Mouse (Mus musculus) intestine, postnatal 0 days (tissue): ENCODE measurements around the gene 2810408A11Rik. TPM values are rescaled to one million over a fixed set of nuclear protein-coding genes. Genes with fewer than 3 reads are reported as not detected.

Experiments
- ATAC-seq: fragments of 200-750 bp; cut with Nextera tagmentation; 2 replicates; pipeline ENCODE4 v1.8.0; 2017; ENCODE audit warnings: mild to moderate bottlenecking, moderate TSS enrichment, moderate library complexity
- H3K27ac ChIP-seq: fragments of 300-500 bp; sonication (generic); 2 replicates; pipeline ENCODE4 v1.5.1; 2014; ENCODE audit warnings: mild to moderate bottlenecking, low read depth, low read length, moderate library complexity
- H3K27me3 ChIP-seq: fragments of 300-500 bp; sonication (generic); replicated peaks from 2 replicates; pipeline ENCODE4 v1.6.1; 2014; ENCODE audit warnings: low read length, mixed read lengths; ENCODE audit not compliant: control insufficient read depth, insufficient read depth
- H3K36me3 ChIP-seq: fragments of 300-500 bp; sonication (generic); 2 replicates; pipeline ENCODE4 v1.6.1; 2014; ENCODE audit warnings: mild to moderate bottlenecking, moderate library complexity; ENCODE audit not compliant: control insufficient read depth, insufficient read depth
- H3K4me1 ChIP-seq: fragments of 300-500 bp; sonication (generic); replicated peaks from 2 replicates; pipeline ENCODE4 v1.6.1; 2014; ENCODE audit warnings: antibody characterized with exemption, low read length, mixed read lengths; ENCODE audit not compliant: control insufficient read depth, insufficient read depth
- H3K4me2 ChIP-seq: fragments of 300-500 bp; sonication (generic); replicated peaks from 2 replicates; pipeline ENCODE4 v1.6.1; 2014; ENCODE audit warnings: low read depth, mild to moderate bottlenecking, moderate library complexity
- H3K4me3 ChIP-seq: fragments of 300-500 bp; sonication (generic); 2 replicates; pipeline ENCODE4 v1.5.1; 2014; ENCODE audit warnings: low read depth, low read length
- H3K9ac ChIP-seq: fragments of 300-500 bp; sonication (generic); 2 replicates; pipeline ENCODE4 v1.6.1; 2014; ENCODE audit warnings: mild to moderate bottlenecking, low read depth, low read length
- H3K9me3 ChIP-seq: fragments of 300-500 bp; sonication (generic); 2 replicates; pipeline ENCODE4 v1.6.1; 2016; ENCODE audit warnings: mixed run types; ENCODE audit not compliant: control insufficient read depth
- CTCF ChIP-seq: sonication (generic); IDR thresholded peaks from 2 replicates; pipeline ENCODE4 v1.5.1; 2016; ENCODE audit warnings: low read depth, mild to moderate bottlenecking, control low read depth, antibody characterized with exemption, moderate library complexity
- WGBS: fragments of 180-500 bp; shearing (Covaris S2); extraction: QIAGEN DNeasy Blood & Tissue Kit; methylation state at CpG from one replicate; pipeline ENCODE4 v1.1.7; 2014; 5-methylcytosine and 5-hydroxymethylcytosine counted together
- polyA plus RNA-seq: library from polyadenylated mRNA; unstranded; fragments of >200 nt; fragmentation: Nextera tagmentation; extraction: Ambion mirVana; gene quantifications from 2 replicates; pipeline ENCODE4 v1.2.1, GENCODE M21; 2015

2810408A11Rik gene
- polyA plus RNA-seq, 1 experiment from 2014 or later, result 3.5 TPM

DNA sequence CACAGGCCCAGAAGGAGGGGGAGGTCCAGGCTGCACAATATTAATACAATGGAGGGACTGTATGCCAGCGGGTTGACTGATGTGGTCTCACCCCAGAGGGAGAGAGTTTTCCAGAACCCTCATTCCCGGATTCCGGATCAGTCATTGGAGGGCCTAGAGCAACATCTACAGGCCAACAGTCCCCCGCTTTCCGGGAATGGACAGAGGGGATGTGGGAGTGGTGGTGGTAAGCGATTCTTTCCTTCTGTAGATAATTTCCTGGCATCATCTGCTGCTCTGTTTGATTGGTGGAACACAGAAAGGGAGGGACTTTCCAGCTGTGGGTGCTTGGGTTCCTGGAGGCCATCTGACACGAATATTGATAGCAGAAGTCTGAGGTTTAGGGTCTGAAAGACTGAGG, 24.6 kb downstream of the 2810408A11Rik start:
- TF ChIP-seq CTCF, result no peak
- WGBS, result 44% methylated on average over 7 of the region's 7 CpGs
- H3K9ac ChIP-seq, result no peak overlapping the region
- H3K27ac ChIP-seq, result peak overlapping the region; percentile 28; the same call in 1 of the 2 replicates
- peaks cover 5% of the 10 kb centered on the region; the same call in 1 of the 2 replicates for H3K4me1 ChIP-seq
- H3K27me3 ChIP-seq, result no peaks in the 10 kb centered on the region
- ATAC-seq, result no peak
- peak overlapping the region; percentile 35; the same call in 1 of the 2 replicates for H3K4me2 ChIP-seq
- no peaks in the 10 kb centered on the region for H3K9me3 ChIP-seq
- no peaks in the 10 kb centered on the region for H3K36me3 ChIP-seq
- no peak overlapping the region for H3K4me3 ChIP-seq

DNA sequence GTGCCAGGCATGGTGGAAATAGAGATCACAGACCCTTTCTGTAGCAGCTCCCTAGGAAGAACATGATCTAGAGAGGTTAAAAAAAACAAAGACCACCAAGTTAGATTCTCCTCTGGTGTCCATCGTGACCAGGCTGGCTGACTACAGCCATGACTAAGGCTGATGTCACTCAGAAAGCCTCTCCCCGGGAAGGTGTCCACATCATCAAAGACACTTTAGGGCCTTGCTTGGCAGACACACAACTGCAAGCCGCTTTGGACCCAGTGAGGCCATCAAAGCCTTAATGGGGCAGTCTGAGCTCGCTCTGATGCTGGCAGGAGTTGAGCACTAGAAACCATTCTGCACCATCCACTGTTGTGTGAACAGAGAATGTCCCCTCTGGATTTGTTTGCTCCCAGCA, 28.3 kb downstream of the 2810408A11Rik start:
- Histone ChIP-seq H3K4me1 (no peaks in the 10 kb centered on the region), H3K4me2 (no peak overlapping the region), H3K9ac (no peak overlapping the region), H3K9me3 (no peaks in the 10 kb centered on the region), H3K27ac (no peak overlapping the region), H3K36me3 (no peaks in the 10 kb centered on the region), H3K27me3 (no peaks in the 10 kb centered on the region), H3K4me3 (no peak overlapping the region)
- ATAC-seq, result no peak
- 82% methylated on average over 4 of the region's 4 CpGs for WGBS
- TF ChIP-seq CTCF, result no peak

DNA sequence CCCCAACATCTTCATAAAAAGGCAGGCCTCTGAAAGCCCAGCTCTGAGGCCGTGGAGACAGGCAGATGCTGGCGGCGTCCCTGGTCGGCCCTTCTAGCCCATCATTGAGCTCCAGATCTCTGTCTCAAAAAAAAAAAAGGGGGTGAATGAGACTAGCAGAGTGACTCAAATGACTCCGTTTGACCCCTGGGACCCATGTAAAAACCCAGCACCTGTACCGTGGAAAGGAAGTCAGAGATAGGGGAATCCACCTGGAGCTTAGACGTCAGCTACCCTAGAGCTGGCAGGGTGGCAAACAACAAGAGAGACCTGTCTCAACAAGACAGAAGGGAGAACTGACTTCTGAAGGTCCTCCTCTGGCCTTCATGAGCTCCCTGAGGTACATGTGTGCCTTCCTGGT, 29.0 kb downstream of the 2810408A11Rik start:
- Histone ChIP-seq H3K4me2 (no peak overlapping the region), H3K4me3 (no peak overlapping the region), H3K27ac (no peak overlapping the region), H3K9me3 (no peaks in the 10 kb centered on the region), H3K36me3 (no peaks in the 10 kb centered on the region), H3K4me1 (no peaks in the 10 kb centered on the region), H3K27me3 (no peaks in the 10 kb centered on the region), H3K9ac (no peak overlapping the region)
- TF ChIP-seq CTCF, result no peak
- WGBS, result 86% methylated on average over 7 of the region's 7 CpGs
- ATAC-seq, result no peak

DNA sequence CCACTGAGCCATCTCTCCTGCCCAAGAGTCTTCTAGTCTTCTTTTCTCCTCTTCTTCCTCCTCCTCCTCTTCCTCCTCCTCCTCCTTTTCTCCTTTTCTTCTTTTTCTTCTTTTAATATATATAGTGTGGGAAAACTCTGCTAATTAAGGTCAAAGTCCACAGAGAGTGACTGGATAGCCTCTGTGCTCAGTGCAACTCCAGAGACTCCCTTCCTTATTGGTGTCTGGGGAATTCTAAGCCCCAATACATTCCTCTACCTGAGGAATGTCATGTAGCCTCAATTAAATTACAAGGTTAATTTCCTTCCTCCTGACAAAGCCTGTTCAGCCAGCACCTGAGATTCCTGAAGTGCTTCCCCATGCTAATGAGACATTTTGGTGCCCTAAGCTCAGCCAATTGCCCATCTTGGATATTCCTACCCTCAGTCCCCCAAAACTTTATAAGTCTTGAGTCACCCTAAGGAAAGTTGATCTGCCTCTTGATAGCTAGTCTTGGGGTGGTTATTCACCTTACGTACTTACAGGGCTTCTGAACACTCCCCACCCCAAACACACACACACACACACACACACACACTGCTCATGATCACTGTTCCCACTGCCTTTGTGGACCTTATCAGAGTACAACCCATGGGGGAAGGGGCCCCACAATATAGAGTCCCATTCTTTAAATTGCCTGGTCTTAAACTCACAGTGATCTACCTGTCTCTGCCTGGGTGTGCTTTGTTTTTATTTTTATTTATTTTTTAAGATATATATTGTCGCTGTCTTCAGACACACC, 30.3 kb downstream of the 2810408A11Rik start:
- no peaks in the 10 kb centered on the region for H3K9me3 ChIP-seq
- ATAC-seq, result peak; percentile 73
- 63% methylated on average over 2 of the region's 2 CpGs for WGBS
- H3K9ac ChIP-seq, result no peak overlapping the region
- no peak overlapping the region for H3K27ac ChIP-seq
- H3K4me2 ChIP-seq, result no peak overlapping the region
- H3K36me3 ChIP-seq, result no peaks in the 10 kb centered on the region
- TF ChIP-seq CTCF, result no peak
- no peak overlapping the region for H3K4me3 ChIP-seq
- no peaks in the 10 kb centered on the region for H3K27me3 ChIP-seq
- H3K4me1 ChIP-seq, result no peaks in the 10 kb centered on the region

DNA sequence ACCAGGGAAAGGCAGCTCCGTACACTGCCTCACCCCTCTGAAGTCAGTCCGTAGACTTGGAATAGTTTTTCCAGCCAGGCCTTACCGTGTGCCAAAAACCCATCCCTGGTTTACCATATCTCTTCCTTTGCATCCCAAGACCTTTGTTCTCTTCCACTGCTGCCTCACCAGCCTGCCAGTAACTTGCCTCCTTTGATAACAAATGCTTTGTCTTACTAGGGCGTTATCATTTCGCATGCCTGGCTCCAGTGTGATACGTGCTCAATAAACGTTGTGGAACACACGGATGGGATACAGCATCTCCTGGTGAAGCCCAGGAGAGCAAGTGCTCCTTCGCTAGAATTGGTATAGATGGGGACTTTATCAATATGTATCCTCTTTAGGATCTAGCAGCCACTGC, 33.5 kb downstream of the 2810408A11Rik start:
- H3K36me3 ChIP-seq, result no peaks in the 10 kb centered on the region
- no peak overlapping the region for H3K4me2 ChIP-seq
- WGBS, result 47% methylated on average over 9 of the region's 9 CpGs
- TF ChIP-seq CTCF, result no peak
- H3K27ac ChIP-seq, result no peak overlapping the region
- H3K9ac ChIP-seq, result no peak overlapping the region
- H3K4me3 ChIP-seq, result no peak overlapping the region
- H3K9me3 ChIP-seq, result no peaks in the 10 kb centered on the region
- H3K4me1 ChIP-seq, result no peaks in the 10 kb centered on the region
- H3K27me3 ChIP-seq, result no peaks in the 10 kb centered on the region
- no peak for ATAC-seq

DNA sequence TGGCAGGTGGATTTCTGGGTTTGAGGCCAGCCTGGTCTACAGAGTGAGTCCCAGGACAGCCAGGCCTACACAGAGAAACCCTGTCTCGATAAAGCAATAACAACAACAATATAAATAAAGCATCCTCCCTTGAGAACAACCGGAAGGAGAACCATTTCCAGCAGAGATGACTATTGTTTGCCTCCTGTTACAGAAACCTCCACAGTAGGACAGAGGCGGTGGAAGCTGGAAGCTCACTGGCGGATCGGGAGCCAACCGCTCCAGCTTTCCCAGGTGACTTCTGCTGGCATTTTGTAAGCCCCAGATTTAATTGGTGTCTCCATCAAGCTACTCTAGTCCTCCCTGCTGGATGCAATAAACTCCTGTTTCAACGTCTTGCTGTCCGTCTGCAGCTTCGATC, 35.2 kb downstream of the 2810408A11Rik start:
- ATAC-seq, result no peak

More for the DNA sequence above, 35.2 kb downstream of the 2810408A11Rik start:
- no peak overlapping the region for H3K9ac ChIP-seq
- no peak overlapping the region for H3K27ac ChIP-seq
- no peak overlapping the region for H3K4me2 ChIP-seq
- no peaks in the 10 kb centered on the region for H3K27me3 ChIP-seq
- TF ChIP-seq CTCF, result no peak
- no peaks in the 10 kb centered on the region for H3K4me1 ChIP-seq
- H3K9me3 ChIP-seq, result no peaks in the 10 kb centered on the region
- WGBS, result 82% methylated on average over 9 of the region's 9 CpGs
- no peaks in the 10 kb centered on the region for H3K36me3 ChIP-seq
- H3K4me3 ChIP-seq, result no peak overlapping the region
